Mouse (Mus musculus) hindbrain, embryonic 10.5 days (tissue): ENCODE data around the gene Ptprg. TPM values are rescaled to one million over a fixed set of nuclear protein-coding genes. Genes with fewer than 3 reads are reported as not detected.

Experiments
- DNase-seq: peaks from one replicate; pipeline ENCODE4 v3.0.0-alpha.2; 2017; ENCODE audit warnings: low spot score
- H3K27ac ChIP-seq: fragments of 300-500 bp; sonication (generic); 2 replicates; pipeline ENCODE4 v1.5.1; 2016; ENCODE audit warnings: mild to moderate bottlenecking, moderate library complexity
- H3K27me3 ChIP-seq: fragments of 300-500 bp; sonication (generic); 2 replicates; pipeline ENCODE4 v1.6.1; 2016; ENCODE audit warnings: mild to moderate bottlenecking; ENCODE audit not compliant: poor library complexity, insufficient read depth, severe bottlenecking
- H3K36me3 ChIP-seq: fragments of 300-500 bp; sonication (generic); 2 replicates; pipeline ENCODE4 v1.6.1; 2016; ENCODE audit warnings: mild to moderate bottlenecking, moderate library complexity
- H3K4me1 ChIP-seq: fragments of 300-500 bp; sonication (generic); replicated peaks from 2 replicates; pipeline ENCODE4 v1.6.1; 2016; ENCODE audit warnings: mild to moderate bottlenecking
- H3K4me3 ChIP-seq: fragments of 300-500 bp; sonication (generic); 2 replicates; pipeline ENCODE4 v1.5.1; 2016; ENCODE audit warnings: mild to moderate bottlenecking, moderate library complexity
- H3K9me3 ChIP-seq: fragments of 300-500 bp; sonication (generic); 2 replicates; pipeline ENCODE4 v1.6.1; 2016; ENCODE audit warnings: mild to moderate bottlenecking, moderate library complexity
- WGBS: fragments of 180-500 bp; shearing (Covaris S2); methylation state at CpG from one replicate; pipeline ENCODE4 v1.1.7; 2016; 5-methylcytosine and 5-hydroxymethylcytosine counted together
- polyA plus RNA-seq: library from polyadenylated mRNA; unstranded; fragments of >200 nt; fragmentation: Nextera tagmentation; extraction: Ambion mirVana; gene quantifications from 2 replicates; pipeline ENCODE4 v1.2.1, GENCODE M21; 2016

The Ptprg gene
- polyA plus RNA-seq, 1 experiment from 2014 or later, result 48.9 TPM

DNA sequence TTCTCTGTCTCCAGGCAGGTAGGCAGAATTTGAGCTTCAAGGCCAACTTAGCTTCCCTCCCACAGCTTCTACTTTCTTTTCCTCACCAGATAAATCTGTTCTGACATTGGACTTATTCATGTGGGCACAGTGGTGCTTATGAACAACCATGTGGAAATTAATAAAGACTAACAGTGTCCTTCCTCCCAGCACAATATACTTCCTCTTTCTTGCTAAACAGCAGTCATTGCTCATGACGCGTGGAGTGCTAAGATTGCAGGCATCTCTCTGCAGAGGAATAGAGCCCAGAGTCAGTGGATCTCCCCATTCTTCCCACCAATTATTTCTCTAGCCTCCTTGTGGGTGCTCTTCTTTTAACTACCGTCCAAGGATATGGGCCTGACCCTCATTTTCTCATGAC is 579.8 kb downstream of the Ptprg start:
- no peak for DNase-seq
- Histone ChIP-seq H3K4me1 (0 out of 2 replicates have a peak, but pooled peaks cover 7% of the 10 kb centered on the region), H3K27ac (no peak overlapping the region), H3K4me3 (no peak overlapping the region), H3K27me3 (no peaks in the 10 kb centered on the region; the same call in 1 of the 2 replicates), H3K9me3 (no peaks in the 10 kb centered on the region), H3K36me3 (peaks cover 5% of the 10 kb centered on the region; the same call in 1 of the 2 replicates)
- WGBS, result 86% methylated on average over 3 of the region's 3 CpGs

DNA sequence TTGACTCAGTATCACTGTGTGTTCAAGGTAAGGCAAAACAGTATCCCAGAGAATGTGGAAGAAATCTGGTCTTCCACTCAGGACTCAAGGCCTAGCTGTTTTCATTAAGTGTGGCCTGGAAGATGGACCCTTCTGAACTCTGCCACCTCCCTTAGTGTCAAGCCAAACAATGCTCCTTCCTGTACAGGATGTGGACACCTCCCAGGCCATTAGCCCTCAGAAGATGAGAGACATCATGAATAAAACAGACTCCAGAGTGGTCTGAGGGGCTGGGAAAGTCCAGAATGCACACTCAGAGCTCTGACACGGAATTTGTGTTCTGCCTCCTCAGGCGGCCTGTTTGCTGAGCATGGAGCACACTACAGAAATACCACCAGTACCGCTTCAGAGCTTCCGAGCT is 581.2 kb downstream of the Ptprg start:
- DNase-seq, result no peak
- no peaks in the 10 kb centered on the region; the same call in 1 of the 2 replicates for H3K27me3 ChIP-seq
- peaks cover 10% of the 10 kb centered on the region for H3K36me3 ChIP-seq
- H3K4me3 ChIP-seq, result no peak overlapping the region
- no peaks in the 10 kb centered on the region for H3K9me3 ChIP-seq
- H3K4me1 ChIP-seq, result 0 out of 2 replicates have a peak, but pooled peaks cover 7% of the 10 kb centered on the region
- no peak overlapping the region for H3K27ac ChIP-seq
- WGBS, result 82% methylated on average over 4 of the region's 4 CpGs

DNA sequence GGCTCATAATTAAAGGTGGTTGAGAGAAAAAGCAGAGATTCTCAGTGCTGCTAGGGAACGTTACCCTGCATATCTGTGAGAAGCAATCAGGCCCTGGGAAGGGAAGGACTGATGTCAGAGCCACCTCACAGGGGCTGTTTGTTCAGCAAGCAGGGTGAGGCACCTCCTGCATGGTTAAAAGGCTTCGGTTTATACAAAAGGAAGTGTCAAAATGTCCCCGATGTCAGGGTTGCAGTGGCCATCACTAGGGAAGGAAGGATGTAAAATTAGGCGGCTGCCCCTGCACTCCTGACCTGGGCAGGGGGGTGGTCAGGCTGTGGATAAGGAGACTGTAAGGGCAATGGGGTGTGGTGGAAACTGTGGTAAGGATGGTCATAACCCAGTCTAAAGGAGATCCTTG is 583.2 kb downstream of the Ptprg start:
- no peaks in the 10 kb centered on the region for H3K9me3 ChIP-seq
- no peak overlapping the region for H3K4me3 ChIP-seq
- no peak for DNase-seq
- H3K27ac ChIP-seq, result no peak overlapping the region
- WGBS, result 60% methylated on average over 4 of the region's 4 CpGs
- H3K36me3 ChIP-seq, result peaks cover 10% of the 10 kb centered on the region
- H3K27me3 ChIP-seq, result no peaks in the 10 kb centered on the region; the same call in 1 of the 2 replicates
- 0 out of 2 replicates have a peak, but pooled peaks cover 10% of the 10 kb centered on the region for H3K4me1 ChIP-seq

DNA sequence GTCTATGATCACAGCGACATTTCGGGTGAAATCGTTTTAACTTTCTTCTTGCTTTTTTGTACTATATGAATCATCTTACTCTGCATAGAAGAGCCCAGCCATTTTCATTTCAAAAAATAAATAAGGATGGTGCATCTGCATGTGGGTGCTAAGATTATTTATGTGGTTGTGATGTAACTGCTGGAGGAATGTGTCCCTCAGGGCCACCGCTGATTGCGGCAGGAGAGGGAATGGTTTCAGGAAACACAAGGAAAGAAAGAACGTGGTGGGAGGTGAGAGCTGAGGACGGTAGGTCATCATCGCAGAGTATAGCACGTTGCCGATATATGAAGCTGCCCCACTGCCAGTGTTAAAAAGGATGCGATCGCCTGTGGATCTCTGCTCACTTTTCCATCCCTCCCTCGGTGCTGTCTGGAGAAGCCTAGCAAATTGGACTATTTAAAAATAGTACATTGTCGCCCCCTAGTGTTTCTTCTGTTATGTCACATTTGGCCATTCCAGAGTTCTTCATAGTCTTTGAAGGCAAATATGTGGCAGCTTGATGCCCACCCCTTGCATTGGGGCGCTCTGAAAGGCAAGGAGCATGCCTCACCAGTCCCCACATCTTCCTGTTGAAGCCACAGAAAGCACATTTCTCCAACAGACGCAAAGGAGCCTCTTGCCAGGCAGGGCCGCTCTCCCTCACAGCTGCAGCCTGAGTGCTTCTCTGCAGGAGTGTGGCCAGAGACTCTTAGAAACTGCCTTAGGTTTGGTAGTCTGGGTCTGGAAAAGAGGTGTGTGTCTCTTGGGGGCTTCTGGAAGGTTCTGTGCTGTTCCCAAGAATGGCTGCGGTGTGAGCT is 586.5 kb downstream of the Ptprg start:
- H3K4me3 ChIP-seq, result no peak overlapping the region
- peaks cover 33% of the 10 kb centered on the region for H3K4me1 ChIP-seq
- peaks cover 10% of the 10 kb centered on the region for H3K36me3 ChIP-seq
- H3K27me3 ChIP-seq, result no peaks in the 10 kb centered on the region
- WGBS, result 51% methylated on average over 18 of the region's 18 CpGs
- H3K27ac ChIP-seq, result no peak overlapping the region
- peak; percentile 22 for DNase-seq
- H3K9me3 ChIP-seq, result no peaks in the 10 kb centered on the region

DNA sequence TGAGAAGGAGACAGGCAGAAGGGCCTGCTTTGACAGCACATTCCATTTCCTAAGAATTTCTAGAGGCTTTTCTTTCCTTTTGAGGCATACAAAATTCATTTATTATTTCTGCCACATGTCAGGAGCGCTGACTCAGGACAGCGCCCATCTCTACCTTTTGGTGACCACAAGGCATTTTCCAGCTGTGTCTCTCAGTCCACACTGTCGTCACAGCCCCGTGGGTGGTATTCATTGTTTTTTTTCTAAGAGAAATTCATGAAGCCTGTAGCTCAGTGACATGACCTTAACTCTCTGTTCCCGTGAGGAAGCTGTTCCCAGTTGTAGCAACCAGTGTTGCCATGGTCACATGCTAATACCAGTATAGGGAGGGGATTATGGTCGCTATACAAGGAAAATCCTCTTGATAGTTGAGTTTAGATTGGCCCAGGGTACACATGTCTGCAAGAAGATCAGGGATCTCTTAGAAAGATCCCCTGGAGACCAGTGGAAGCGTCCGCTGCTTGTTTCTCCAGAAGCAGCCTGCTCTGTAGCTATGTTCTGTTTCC is 590.7 kb downstream of the Ptprg start:
- H3K36me3 ChIP-seq, result peaks cover 12% of the 10 kb centered on the region; the same call in 1 of the 2 replicates
- peak; percentile 10 for DNase-seq
- 38% methylated on average over 8 of the region's 8 CpGs for WGBS
- H3K4me1 ChIP-seq, result peaks cover 29% of the 10 kb centered on the region
- H3K4me3 ChIP-seq, result no peak overlapping the region
- no peaks in the 10 kb centered on the region for H3K27me3 ChIP-seq
- no peak overlapping the region for H3K27ac ChIP-seq
- H3K9me3 ChIP-seq, result no peaks in the 10 kb centered on the region

- Histone ChIP-seq H3K27ac (no peak overlapping the region), H3K4me3 (no peak overlapping the region), H3K36me3 (peaks cover 12% of the 10 kb centered on the region; the same call in 1 of the 2 replicates), H3K27me3 (no peaks in the 10 kb centered on the region), H3K9me3 (no peaks in the 10 kb centered on the region), H3K4me1 (peaks cover 26% of the 10 kb centered on the region)
- no peak for DNase-seq
- 96% methylated on average over 3 of the region's 3 CpGs for whole genome bisulfite sequencing
Measured at GRCm38 (mm10) chr14:12145919-12146318, 592.6 kb downstream of the Ptprg start.

DNA sequence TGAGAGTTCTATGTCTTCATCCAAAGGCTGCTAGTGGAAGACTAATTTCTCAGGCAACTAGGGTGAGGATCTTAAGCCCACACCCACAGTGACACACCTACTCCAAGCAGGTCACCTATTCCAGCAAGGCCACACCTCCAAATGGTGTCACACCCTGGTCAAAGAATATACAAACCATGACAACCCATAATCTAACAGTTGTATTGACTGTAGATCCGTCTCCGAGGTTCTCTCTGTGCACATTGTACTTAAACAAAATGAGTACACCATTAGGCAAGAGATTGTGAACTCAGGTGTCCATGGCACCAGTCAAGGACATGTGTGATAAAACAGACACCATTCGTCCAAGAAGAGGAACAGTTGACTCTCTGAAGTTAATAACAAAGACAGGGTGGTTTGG is 596.2 kb downstream of the Ptprg start:
- Histone ChIP-seq H3K4me3 (no peak overlapping the region), H3K9me3 (no peaks in the 10 kb centered on the region), H3K27ac (no peak overlapping the region), H3K36me3 (peaks cover 12% of the 10 kb centered on the region; the same call in 1 of the 2 replicates), H3K27me3 (no peaks in the 10 kb centered on the region), H3K4me1 (peaks cover 14% of the 10 kb centered on the region)
- WGBS, result 87% methylated on average over 3 of the region's 3 CpGs
- DNase-seq, result no peak

GRCm38 (mm10) chr14:12151927-12152326 is 598.6 kb downstream of the Ptprg start:
- WGBS, result 52% methylated on average over 3 of the region's 3 CpGs
- Histone ChIP-seq H3K27ac (no peak overlapping the region), H3K36me3 (no peaks in the 10 kb centered on the region), H3K4me3 (no peak overlapping the region), H3K4me1 (peaks cover 12% of the 10 kb centered on the region), H3K9me3 (no peaks in the 10 kb centered on the region), H3K27me3 (no peaks in the 10 kb centered on the region)
- peak; percentile 49 for DNase-seq

GRCm38 (mm10) chr14:12152748-12153147 is 599.4 kb downstream of the Ptprg start:
- Histone ChIP-seq H3K27me3 (no peaks in the 10 kb centered on the region), H3K9me3 (no peaks in the 10 kb centered on the region), H3K27ac (no peak overlapping the region), H3K36me3 (no peaks in the 10 kb centered on the region), H3K4me1 (peaks cover 12% of the 10 kb centered on the region), H3K4me3 (no peak overlapping the region)
- DNase-seq, result no peak
- 92% methylated on average over 6 of the region's 6 CpGs for WGBS

DNA sequence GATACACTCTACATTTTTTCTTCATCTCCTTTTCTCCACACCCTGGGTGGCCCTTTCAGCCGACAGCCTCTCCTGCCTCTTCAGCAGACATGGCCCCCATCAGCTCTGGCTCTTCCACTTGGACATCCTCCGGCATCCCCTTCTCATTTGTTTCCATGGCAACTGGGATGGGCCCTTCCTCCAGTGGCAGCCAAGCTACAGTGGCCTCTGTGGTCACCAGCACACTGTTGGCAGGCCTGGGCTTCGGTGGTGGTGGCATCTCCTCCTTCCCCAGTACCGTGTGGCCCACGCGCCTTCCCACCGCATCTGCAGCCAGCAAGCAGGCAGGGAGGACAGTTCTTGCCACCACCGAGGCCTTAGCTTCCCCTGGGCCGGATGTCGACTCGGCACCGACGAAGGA is 600.3 kb downstream of the Ptprg start:
- Histone ChIP-seq H3K27me3 (no peaks in the 10 kb centered on the region), H3K36me3 (no peaks in the 10 kb centered on the region), H3K9me3 (no peaks in the 10 kb centered on the region), H3K4me3 (no peak overlapping the region), H3K27ac (peak overlapping the region; percentile 40; the same call in 1 of the 2 replicates), H3K4me1 (peaks cover 11% of the 10 kb centered on the region)
- 76% methylated on average over 13 of the region's 13 CpGs for WGBS
- no peak for DNase-seq

DNA sequence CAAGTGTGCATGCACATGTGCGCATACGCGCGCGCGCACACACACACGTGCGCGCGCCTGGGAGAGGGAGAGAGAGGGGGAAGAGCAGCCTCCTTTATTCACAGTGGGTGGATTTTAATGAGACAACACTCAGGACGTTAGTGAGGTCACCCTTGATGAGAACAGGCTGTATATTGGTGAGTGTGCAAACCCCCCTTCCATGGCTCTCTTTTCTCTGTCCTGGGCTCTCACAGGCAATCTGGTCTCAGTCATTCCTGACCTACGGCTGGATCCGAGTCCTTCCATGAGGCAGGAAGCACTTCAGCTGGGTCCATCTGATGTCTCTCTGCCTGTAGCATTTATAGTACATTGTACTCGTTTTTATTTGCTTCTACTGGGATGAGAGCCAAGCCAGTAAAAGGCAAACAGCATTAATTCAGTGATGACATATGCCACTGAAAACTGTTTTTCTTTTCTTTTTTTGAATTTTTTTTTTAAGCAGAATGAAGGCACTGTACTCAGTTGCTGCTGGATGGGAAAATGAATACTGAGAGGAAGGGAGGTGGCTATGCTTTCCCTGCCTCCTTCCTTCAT is 608.5 kb downstream of the Ptprg start:
- H3K9me3 ChIP-seq, result no peaks in the 10 kb centered on the region
- H3K27ac ChIP-seq, result no peak overlapping the region
- H3K4me1 ChIP-seq, result no peaks in the 10 kb centered on the region
- WGBS, result 93% methylated on average over 14 of the region's 14 CpGs
- H3K27me3 ChIP-seq, result no peaks in the 10 kb centered on the region
- peaks cover 7% of the 10 kb centered on the region; the same call in 1 of the 2 replicates for H3K36me3 ChIP-seq
- H3K4me3 ChIP-seq, result no peak overlapping the region
- DNase-seq, result no peak

GRCm38 (mm10) chr14:12162331-12162854 is 609.1 kb downstream of the Ptprg start:
- DNase-seq, result no peak
- Histone ChIP-seq H3K4me3 (no peak overlapping the region), H3K27me3 (no peaks in the 10 kb centered on the region), H3K36me3 (peaks cover 9% of the 10 kb centered on the region; the same call in 1 of the 2 replicates), H3K9me3 (no peaks in the 10 kb centered on the region), H3K27ac (no peak overlapping the region; the same call in 1 of the 2 replicates), H3K4me1 (no peaks in the 10 kb centered on the region)
- WGBS, result 79% methylated on average over 5 of the region's 5 CpGs
